Mouse (Mus musculus) forebrain, embryonic 13.5 days (tissue): ENCODE measurements at regions not wholly inside any gene's neighbourhood (a gene's known extent, or its start where the extent isn't known, plus 50 kb on each side); places are given as distances from the start of the nearest gene placed in this dataset.

Experiments used
- ATAC-seq: fragments of 200-750 bp; cut with Nextera tagmentation; 2 replicates; pipeline ENCODE4 v1.8.0; 2017
- H3K27ac ChIP-seq: fragments of 300-500 bp; sonication (generic); 2 replicates; pipeline ENCODE4 v1.5.1; 2015; ENCODE audit warnings: inconsistent platforms, mild to moderate bottlenecking, moderate library complexity
- H3K27me3 ChIP-seq: fragments of 300-500 bp; sonication (generic); 2 replicates; pipeline ENCODE4 v1.6.1; 2015; ENCODE audit warnings: mild to moderate bottlenecking, inconsistent platforms
- H3K36me3 ChIP-seq: fragments of 300-500 bp; sonication (generic); 2 replicates; pipeline ENCODE4 v1.6.1; 2015; ENCODE audit warnings: mild to moderate bottlenecking, inconsistent platforms; ENCODE audit not compliant: poor library complexity, severe bottlenecking
- H3K4me1 ChIP-seq: fragments of 300-500 bp; sonication (generic); 2 replicates; pipeline ENCODE4 v1.6.1; 2015; ENCODE audit warnings: inconsistent platforms
- H3K4me2 ChIP-seq: fragments of 300-500 bp; sonication (generic); 2 replicates; pipeline ENCODE4 v1.6.1; 2015; ENCODE audit warnings: inconsistent platforms, mild to moderate bottlenecking, moderate library complexity
- H3K4me3 ChIP-seq: fragments of 300-500 bp; sonication (generic); 2 replicates; pipeline ENCODE4 v1.5.1; 2015; ENCODE audit warnings: mild to moderate bottlenecking, inconsistent platforms
- H3K9ac ChIP-seq: fragments of 300-500 bp; sonication (generic); 2 replicates; pipeline ENCODE4 v1.6.1; 2015; ENCODE audit warnings: mild to moderate bottlenecking, inconsistent platforms
- H3K9me3 ChIP-seq: fragments of 300-500 bp; sonication (generic); replicated peaks from 2 replicates; pipeline ENCODE4 v1.6.1; 2016; ENCODE audit warnings: inconsistent platforms
- WGBS: fragments of 180-500 bp; shearing (Covaris S2); methylation state at CpG from one replicate; pipeline ENCODE4 v1.1.7; 2015; 5-methylcytosine and 5-hydroxymethylcytosine counted together

DNA sequence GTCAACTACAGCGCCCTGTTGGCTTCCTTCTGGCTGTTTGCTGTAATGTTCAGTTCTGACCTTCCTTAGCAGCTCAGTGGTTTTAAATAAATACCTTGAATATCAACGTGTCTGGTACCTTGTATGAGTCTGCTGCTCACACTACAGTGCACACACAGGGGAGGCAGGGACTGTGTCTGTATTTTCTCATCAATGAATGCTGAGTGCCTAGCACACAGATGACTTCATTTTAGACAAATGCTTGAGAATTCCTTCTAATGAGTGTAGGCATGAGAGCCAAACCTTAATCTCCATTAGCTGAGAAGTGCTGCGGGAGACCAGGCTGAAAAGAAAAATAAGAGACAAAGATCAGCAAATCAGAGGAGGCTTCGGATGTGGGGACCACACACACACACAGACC lies 162.0 kb upstream of the Hmga2 start:
- H3K4me1 ChIP-seq: peaks cover 29% of the 10 kb centered on the region
- no peaks in the 10 kb centered on the region for H3K36me3 ChIP-seq
- 0 out of 2 replicates have a peak, but pooled peaks cover 2% of the 10 kb centered on the region for H3K27me3 ChIP-seq
- H3K4me3 ChIP-seq: no peak overlapping the region
- WGBS: 14% methylated on average over 4 of the region's 4 CpGs
- H3K9me3 ChIP-seq: no peaks in the 10 kb centered on the region
- no peak overlapping the region for H3K9ac ChIP-seq
- no peak overlapping the region for H3K4me2 ChIP-seq
- peak overlapping the region; percentile 31; the same call in 1 of the 2 replicates for H3K27ac ChIP-seq
- peak; percentile 57; the same call in 1 of the 2 replicates for ATAC-seq

DNA sequence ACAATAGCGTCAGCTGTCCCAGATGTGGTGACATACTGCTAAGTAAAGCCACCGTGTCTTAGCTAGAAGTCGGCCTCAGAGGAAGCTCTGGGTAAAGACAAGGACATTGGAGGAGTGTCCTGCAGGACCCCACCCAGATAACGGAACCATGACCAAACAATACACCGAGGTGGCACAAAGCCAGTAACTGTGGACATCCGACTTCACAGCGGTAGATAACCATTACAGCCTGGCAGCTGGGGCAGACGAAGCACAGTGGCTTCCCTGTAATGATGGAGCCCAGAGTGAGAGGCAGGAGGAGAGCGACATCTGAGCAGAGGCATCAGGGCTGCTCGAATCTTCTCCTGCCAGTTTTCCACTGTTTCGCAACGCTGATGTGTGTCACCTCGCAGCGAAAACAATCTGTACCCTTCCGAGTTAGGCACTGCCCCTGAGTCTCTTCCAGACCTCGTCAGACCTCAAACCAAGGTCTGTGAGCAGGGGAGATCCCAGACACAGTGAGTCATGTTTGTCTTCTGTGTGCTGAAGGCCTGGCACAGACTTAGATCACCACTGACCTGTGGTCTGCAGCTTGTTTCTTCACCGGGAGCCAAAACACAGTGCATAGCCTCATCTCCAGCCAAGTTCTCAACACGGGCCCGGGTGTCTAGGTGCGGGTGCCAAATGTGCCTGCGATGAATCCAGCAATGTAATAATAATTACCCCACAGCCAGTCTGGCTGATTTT lies 159.7 kb upstream of the Hmga2 start:
- Histone ChIP-seq H3K27me3 (0 out of 2 replicates have a peak, but pooled peaks cover 2% of the 10 kb centered on the region), H3K36me3 (no peaks in the 10 kb centered on the region), H3K4me2 (no peak overlapping the region), H3K4me3 (no peak overlapping the region), H3K4me1 (peaks cover 36% of the 10 kb centered on the region), H3K9me3 (no peaks in the 10 kb centered on the region), H3K27ac (no peak overlapping the region; the same call in 1 of the 2 replicates), H3K9ac (peak overlapping the region; percentile 21; the same call in 1 of the 2 replicates)
- ATAC-seq: peak; percentile 65; the same call in 1 of the 2 replicates
- 75% methylated on average over 21 of the region's 21 CpGs for WGBS

DNA sequence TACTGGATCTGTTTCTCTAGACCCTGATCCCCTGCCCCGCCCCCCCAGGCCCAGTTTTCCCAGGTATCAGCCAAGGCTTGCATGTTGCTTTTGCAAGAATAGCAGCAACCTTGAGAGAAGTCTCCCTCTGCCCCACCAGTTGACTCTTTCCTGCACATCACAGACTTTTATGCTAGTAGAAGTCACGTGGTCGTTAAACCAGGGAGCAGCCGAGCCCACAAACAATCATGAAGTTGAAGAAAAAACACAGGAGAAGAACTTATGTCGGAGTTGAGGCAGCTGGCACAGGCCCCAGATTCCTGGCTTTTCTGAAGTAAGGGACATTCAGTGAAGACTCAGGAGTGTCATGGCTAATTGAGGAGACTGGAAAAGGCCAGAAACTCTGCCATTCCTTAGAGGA lies 158.9 kb upstream of the Hmga2 start:
- WGBS: 70% methylated on average over 5 of the region's 5 CpGs
- Histone ChIP-seq H3K36me3 (no peaks in the 10 kb centered on the region), H3K27me3 (no peaks in the 10 kb centered on the region), H3K4me3 (no peak overlapping the region), H3K4me1 (peaks cover 36% of the 10 kb centered on the region), H3K9ac (no peak overlapping the region), H3K9me3 (no peaks in the 10 kb centered on the region), H3K27ac (no peak overlapping the region), H3K4me2 (no peak overlapping the region)
- no peak for ATAC-seq

DNA sequence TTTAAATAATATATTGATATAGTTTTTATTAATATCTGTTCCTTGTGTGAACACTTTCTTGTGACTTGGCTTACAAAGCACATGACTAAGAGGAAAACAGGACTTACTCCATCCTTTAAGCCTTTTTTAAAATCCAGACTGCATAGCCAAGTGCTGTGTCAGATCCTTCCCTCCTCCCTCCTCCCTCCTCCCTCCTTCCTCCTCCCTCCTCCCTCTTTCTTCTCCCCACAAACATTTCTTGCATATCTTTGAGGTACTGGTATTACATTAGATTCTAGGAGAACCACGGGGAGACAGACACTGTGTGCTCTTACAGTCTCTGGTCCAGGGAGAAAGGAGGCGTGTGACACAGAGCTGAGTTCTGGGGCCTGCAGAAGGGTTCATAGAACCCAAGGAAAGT lies 155.8 kb upstream of the Hmga2 start:
- Histone ChIP-seq H3K27me3 (no peaks in the 10 kb centered on the region), H3K36me3 (no peaks in the 10 kb centered on the region), H3K4me1 (peaks cover 22% of the 10 kb centered on the region), H3K4me2 (no peak overlapping the region), H3K9ac (no peak overlapping the region), H3K27ac (no peak overlapping the region), H3K9me3 (no peaks in the 10 kb centered on the region), H3K4me3 (no peak overlapping the region)
- WGBS: 67% methylated on average over 2 of the region's 2 CpGs
- no peak for ATAC-seq

DNA sequence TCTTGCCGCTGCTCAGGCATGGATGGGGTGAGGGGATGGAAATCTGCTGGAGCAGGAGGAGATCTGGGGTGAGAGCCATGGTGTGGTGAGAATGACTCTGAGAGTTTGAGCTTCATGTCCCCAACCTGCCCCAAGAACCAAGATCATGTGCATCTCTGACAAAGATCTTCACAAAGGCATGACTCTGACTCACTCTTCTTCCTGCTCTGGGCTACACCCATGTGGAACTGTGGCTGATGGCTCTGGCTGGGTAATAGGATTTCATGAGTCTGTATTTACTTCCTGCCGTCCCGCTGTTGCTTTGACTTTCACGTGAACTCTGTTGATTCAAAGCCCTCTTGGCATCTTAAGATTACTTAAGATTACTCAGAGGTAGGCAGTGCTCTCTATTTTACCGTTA lies 151.8 kb upstream of the Hmga2 start:
- Histone ChIP-seq H3K4me2 (no peak overlapping the region), H3K9ac (no peak overlapping the region), H3K27me3 (no peaks in the 10 kb centered on the region), H3K27ac (no peak overlapping the region), H3K36me3 (no peaks in the 10 kb centered on the region), H3K9me3 (no peaks in the 10 kb centered on the region), H3K4me3 (no peak overlapping the region), H3K4me1 (peaks cover 10% of the 10 kb centered on the region)
- WGBS: 89% methylated on average over 5 of the region's 5 CpGs
- no peak for ATAC-seq

DNA sequence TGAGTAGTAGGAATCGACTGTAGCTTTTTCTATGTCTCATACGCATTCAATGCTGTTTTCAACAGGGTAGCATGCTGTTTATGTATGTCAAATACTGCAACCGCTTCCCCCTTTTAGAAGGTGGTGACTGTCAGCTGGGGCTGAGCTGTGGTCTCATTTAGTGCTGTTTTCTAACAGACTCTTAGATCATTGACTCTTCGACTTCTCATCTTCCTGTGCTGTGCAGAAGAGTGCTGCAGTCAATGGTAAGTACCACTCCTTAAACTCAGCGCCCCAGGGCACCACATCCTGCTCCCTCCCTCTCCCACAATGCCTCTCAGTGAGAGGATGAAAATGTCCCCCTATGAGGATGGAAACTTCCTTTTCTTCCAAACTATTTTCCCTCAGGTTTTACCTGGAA lies 149.2 kb upstream of the Hmga2 start:
- Histone ChIP-seq H3K4me1 (peaks cover 6% of the 10 kb centered on the region; the same call in 1 of the 2 replicates), H3K27me3 (no peaks in the 10 kb centered on the region), H3K27ac (no peak overlapping the region), H3K9ac (no peak overlapping the region), H3K4me3 (no peak overlapping the region), H3K4me2 (no peak overlapping the region), H3K9me3 (no peaks in the 10 kb centered on the region), H3K36me3 (no peaks in the 10 kb centered on the region)
- WGBS: 86% methylated on average over 5 of the region's 5 CpGs
- ATAC-seq: no peak

DNA sequence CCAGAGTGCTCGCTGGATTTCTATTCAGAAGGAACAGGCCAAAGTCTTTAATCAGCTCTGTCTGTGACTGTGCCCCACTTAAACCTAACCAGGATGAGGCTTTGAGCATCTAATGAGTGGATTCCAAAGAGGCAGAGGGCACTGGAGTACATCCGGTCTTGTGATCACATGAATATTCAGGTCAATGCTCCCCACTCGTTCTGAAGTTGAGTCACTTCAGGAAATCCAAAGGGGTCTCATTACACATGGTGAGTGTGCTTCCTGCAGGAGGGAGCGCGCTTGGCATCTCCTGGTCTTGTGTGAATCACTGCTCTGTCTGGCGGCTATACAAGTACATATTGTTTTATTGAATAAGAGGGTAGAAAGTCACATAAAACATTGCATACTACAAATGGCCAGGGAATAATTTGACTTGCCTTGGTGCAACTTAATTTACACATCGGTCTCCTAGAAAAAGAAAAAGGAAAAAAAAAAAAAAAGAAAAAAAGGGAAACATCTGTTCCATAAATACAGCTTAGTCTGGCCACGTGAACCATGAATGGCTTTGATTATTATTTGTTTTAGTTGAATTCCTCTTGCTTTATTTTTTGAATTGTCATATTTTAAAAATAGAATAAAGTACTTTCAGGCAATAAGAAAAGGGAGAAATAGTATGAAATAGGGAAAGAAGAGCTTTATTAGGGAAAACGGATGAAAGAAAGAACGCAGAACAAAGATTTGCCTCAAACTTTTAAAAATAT lies 148.1 kb upstream of the Hmga2 start:
- Histone ChIP-seq H3K27ac (no peak overlapping the region), H3K4me2 (no peak overlapping the region), H3K27me3 (no peaks in the 10 kb centered on the region), H3K4me1 (peaks cover 6% of the 10 kb centered on the region; the same call in 1 of the 2 replicates), H3K9me3 (no peaks in the 10 kb centered on the region), H3K9ac (no peak overlapping the region), H3K4me3 (no peak overlapping the region), H3K36me3 (no peaks in the 10 kb centered on the region)
- ATAC-seq: no peak
- 54% methylated on average over 10 of the region's 10 CpGs for WGBS

DNA sequence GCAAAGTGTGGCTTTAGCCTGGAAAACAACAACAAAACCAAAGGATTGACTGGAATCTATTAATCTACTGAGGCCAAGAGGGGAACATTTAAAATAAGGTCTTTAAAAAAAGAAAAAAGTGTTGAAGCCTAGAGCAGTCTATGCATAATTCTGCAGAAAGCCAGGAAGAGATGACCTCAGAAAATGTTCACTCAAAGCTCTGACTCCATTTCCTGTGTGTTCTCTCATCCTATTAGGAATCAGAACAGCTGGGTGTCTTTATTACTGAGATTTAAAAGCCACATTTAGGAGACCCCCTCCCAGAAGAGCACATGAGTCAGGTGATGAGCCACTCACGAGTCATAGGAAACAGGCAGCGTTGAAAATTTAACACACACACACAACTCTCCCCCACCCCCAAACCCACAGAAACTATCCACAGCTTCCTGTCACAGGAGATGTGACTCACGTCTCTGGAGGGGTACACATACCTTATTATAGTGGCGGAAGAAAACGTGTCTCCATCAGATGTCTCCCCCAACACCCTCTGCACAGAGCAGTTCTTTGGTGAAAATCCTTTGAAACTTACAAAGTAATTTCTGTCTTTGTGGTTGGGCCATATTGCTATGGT lies 140.2 kb upstream of the Hmga2 start:
- no peaks in the 10 kb centered on the region for H3K36me3 ChIP-seq
- H3K4me2 ChIP-seq: no peak overlapping the region
- no peak for ATAC-seq
- H3K27me3 ChIP-seq: no peaks in the 10 kb centered on the region
- no peaks in the 10 kb centered on the region for H3K4me1 ChIP-seq
- no peak overlapping the region for H3K27ac ChIP-seq
- WGBS: 70% methylated on average over 5 of the region's 5 CpGs
- H3K9ac ChIP-seq: no peak overlapping the region
- no peaks in the 10 kb centered on the region for H3K9me3 ChIP-seq
- H3K4me3 ChIP-seq: no peak overlapping the region

DNA sequence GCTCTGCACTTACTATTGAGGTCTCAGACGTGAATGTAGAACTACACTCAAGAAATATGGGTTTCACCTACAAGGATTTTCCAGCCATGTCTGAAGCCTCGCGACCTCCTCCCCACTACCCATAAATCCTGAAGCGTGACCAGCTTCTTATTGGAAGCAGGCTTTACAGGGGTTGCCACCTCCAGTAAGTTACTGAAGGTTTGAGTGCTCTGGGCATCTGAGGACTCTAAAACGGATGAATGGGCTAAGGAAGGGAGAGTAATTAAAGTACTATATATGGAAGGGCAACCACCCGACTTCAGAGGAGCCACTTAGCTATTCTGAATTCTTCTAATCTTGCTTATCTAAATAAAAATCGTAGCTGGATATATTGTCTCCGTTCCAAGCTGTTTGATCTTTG lies 136.1 kb upstream of the Hmga2 start:
- WGBS: 84% methylated on average over 8 of the region's 8 CpGs
- no peak for ATAC-seq
- Histone ChIP-seq H3K9ac (no peak overlapping the region), H3K4me2 (no peak overlapping the region), H3K9me3 (no peaks in the 10 kb centered on the region), H3K4me1 (no peaks in the 10 kb centered on the region), H3K4me3 (no peak overlapping the region), H3K27ac (no peak overlapping the region), H3K36me3 (no peaks in the 10 kb centered on the region), H3K27me3 (no peaks in the 10 kb centered on the region)

DNA sequence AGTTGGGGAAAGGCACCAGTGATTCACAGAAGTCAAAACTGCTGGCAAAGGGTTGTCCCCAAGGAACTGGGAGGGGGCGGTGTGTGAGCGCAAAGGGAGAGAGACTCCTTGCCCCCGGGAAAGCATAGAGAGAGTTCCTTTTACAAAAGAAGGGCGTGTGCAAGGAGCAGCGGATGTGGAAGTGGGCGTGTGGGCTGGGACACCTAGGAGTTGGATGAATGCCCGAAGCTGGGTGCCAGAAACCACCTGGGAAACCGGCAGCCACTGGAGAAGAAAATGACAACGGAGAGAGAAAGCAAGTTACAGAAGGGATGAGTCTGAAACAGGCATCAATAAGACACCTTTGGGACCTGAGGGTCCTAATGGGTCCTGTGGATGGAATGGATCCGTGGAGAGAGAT lies 133.8 kb upstream of the Hmga2 start:
- Histone ChIP-seq H3K27me3 (no peaks in the 10 kb centered on the region), H3K9ac (no peak overlapping the region), H3K4me3 (no peak overlapping the region), H3K9me3 (no peaks in the 10 kb centered on the region), H3K36me3 (no peaks in the 10 kb centered on the region), H3K27ac (no peak overlapping the region), H3K4me2 (no peak overlapping the region), H3K4me1 (no peaks in the 10 kb centered on the region)
- no peak for ATAC-seq
- WGBS: 79% methylated on average over 10 of the region's 10 CpGs

DNA sequence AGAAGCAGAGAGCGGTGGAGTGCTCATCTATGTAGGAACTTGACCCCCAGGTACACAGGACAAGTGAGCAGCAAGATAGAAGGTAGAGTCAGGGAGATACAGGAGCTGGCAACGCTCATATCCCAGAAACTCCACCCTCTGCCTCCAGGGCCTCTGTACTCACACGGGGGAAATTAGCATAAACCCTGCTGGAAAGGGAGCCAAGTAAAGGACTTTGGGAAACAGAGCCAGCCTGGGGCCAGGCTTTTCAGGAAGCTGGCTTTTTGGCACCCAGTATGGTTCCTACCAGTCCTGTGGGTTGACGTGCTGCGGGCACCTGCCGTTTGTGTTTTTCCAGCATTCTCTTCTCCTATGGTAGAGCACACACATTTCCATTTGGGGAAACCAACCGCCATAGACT lies 128.2 kb upstream of the Hmga2 start:
- H3K9me3 ChIP-seq: no peaks in the 10 kb centered on the region
- H3K36me3 ChIP-seq: no peaks in the 10 kb centered on the region
- H3K27ac ChIP-seq: no peak overlapping the region
- no peak overlapping the region for H3K9ac ChIP-seq
- no peaks in the 10 kb centered on the region for H3K27me3 ChIP-seq
- no peaks in the 10 kb centered on the region for H3K4me1 ChIP-seq
- 45% methylated on average over 7 of the region's 7 CpGs for WGBS
- no peak for ATAC-seq
- H3K4me3 ChIP-seq: no peak overlapping the region
- no peak overlapping the region for H3K4me2 ChIP-seq

DNA sequence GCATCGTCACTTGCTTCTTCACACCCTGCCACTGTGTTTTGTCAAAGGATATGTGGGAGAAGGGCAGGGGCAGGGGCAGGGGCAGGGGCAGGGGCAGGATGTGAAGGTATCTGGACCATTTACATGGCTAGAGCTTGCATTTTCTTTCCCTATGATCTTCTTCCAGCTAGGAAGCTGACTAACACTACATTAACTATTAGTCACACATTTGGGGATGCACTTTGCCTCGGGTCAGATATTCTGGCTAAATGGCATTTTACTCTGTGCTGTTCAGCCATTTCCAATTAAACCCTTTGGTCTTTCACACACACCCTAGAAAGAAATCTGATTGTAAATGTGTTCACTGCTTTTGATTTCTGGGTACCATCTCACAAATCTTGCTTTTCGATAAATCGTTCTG lies 126.9 kb upstream of the Hmga2 start:
- WGBS: 84% methylated on average over 4 of the region's 4 CpGs
- Histone ChIP-seq H3K4me1 (no peaks in the 10 kb centered on the region), H3K9me3 (no peaks in the 10 kb centered on the region), H3K9ac (no peak overlapping the region), H3K27ac (no peak overlapping the region), H3K27me3 (no peaks in the 10 kb centered on the region), H3K4me3 (no peak overlapping the region), H3K36me3 (no peaks in the 10 kb centered on the region), H3K4me2 (no peak overlapping the region)
- no peak for ATAC-seq
